Mouse (Mus musculus): ENCODE results near the gene Slc4a4. TPM values are rescaled to one million over a fixed set of nuclear protein-coding genes. Genes with fewer than 3 reads are reported as not detected.

Gene Slc4a4
- total RNA-seq (2021): 30.5 and 46.1 TPM in 2 replicates
- long read RNA-seq, full-length matches to known transcripts: 1 of 18 reads
- long read RNA-seq, partial matches to known transcripts: 7 of 18 reads
- long read RNA-seq, other reads (novel, unspliced or antisense): 10 of 18 reads

DNA sequence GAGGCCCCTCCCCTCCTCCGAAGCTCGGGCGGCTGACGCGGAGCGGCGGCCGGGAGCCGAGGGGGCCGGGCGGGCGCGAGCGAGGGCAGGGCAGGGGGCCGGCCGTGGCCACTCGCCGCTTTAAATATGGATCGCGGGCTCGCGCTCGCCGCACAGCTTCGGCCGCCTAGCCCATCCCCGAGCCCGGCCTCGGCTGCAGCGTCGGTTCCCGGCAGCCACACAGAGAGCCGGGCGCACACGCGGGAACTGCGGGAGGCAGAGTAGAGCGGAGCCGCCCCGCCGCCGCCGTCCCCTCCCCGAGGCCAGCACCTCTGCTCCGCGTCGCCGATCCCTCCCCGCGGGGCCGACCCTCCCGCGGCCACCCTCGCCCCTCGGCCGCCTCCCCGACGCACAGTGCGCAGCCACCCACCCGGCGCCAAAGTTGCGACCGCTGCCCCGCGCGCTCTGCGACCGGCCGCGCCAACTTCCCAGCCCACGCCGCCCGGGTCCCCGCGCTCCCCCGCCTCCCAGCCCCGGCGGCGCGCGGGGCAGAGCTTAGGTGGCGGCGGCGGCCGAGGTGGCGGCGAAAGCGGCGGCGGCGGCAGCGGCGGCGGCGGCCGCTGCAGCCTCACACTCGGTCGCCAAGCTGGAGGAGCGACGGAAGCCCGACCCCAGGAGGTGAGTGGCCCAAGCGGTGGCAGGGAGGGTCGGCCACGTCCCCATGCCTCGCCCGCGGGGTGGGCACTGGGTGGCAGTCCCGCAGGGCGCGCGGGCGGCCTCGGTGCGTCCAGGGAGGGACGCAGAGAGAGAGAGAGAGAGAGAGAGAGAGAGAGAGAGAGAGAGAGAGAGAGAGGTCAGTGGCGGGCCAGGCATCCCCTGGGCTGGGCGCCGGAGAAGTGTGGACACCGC lies at the start of gene Slc4a4:
TSS of gene Slc4a4 (plus strand) at position 151 of the 888 bp plus-strand sequence.
- peak; percentile 66 for DNase-seq

- DNase-seq: no peak
Observed at GRCm38 (mm10) chr5:88840080-88840798, 46.4 kb upstream of the Slc4a4 start.

DNA sequence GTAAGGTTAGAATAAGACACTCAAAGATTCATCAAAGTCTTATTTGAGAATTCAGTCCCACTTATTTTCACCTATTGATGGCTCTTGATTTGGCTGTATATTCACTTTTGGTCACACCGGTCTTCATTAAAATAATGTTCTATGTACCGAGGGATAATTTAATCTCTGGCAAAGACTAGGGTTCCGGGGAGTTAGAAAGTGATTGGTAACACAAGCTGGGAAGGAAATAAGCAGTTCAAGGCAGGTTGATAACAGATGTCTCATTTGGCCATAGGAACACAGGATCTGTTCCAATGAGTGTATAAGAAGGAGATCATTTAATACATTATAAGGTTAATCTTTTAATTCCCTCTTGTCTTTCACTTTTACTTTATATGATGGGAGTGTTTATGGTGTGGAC lies 29.3 kb upstream of the Slc4a4 start:
- DNase-seq: no peak

GRCm38 (mm10) chr5:88857801-88858200 lies 28.8 kb upstream of the Slc4a4 start:
- DNase-seq: no peak

GRCm38 (mm10) chr5:88858226-88858625 lies 28.4 kb upstream of the Slc4a4 start:
- no peak for DNase-seq

DNA sequence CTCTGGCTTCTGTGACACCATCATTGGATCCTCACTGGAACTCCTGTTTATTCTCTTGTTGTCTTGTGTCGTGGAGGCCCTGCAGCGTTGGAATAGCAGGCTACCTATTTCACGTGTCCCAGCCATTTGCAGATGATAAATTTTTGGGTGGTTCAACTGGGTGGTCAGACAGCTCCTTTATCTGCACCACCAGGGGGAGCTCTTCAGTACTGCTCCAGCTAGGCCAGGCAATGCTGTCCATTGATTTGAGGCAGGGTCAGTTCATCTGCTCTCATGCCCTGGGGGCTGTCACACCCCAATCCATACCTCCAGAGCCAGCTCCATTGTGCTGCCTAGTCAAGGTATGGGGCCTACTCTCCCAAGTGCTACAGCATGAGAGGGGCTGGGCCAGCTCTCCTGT lies 24.5 kb upstream of the Slc4a4 start:
- DNase-seq: peak; percentile 29

DNA sequence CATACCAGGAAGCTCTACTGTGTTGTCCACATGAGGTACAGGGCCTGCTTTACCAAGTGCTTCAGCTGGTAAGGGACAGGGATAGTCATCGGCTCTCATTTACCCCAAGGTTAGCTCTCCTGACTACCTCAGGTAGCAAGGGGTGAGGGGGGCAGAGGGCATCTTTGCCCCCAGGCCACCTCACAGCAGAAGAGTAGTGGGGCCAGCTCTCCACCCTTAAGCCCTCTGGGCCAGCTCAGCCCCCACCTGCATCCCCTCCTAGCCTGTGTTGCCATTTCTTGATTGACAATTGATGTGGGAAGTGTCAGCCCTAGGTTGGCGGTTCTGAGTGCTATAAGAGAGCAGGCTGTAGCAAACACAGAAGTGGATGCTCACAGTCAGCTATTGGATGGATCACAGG lies 23.8 kb upstream of the Slc4a4 start:
- DNase-seq: no peak

GRCm38 (mm10) chr5:88884101-88884500 lies 2.5 kb upstream of the Slc4a4 start:
- DNase-seq: peak; percentile 30

- DNase-seq: no peak
Observed at GRCm38 (mm10) chr5:88885503-88885902, 1.1 kb upstream of the Slc4a4 start.

- DNase-seq: no peak
Observed at GRCm38 (mm10) chr5:88885944-88886343, 674 bp upstream of the Slc4a4 start.

GRCm38 (mm10) chr5:88886349-88886667 lies 310 bp upstream of the Slc4a4 start:
- no peak for DNase-seq

DNA sequence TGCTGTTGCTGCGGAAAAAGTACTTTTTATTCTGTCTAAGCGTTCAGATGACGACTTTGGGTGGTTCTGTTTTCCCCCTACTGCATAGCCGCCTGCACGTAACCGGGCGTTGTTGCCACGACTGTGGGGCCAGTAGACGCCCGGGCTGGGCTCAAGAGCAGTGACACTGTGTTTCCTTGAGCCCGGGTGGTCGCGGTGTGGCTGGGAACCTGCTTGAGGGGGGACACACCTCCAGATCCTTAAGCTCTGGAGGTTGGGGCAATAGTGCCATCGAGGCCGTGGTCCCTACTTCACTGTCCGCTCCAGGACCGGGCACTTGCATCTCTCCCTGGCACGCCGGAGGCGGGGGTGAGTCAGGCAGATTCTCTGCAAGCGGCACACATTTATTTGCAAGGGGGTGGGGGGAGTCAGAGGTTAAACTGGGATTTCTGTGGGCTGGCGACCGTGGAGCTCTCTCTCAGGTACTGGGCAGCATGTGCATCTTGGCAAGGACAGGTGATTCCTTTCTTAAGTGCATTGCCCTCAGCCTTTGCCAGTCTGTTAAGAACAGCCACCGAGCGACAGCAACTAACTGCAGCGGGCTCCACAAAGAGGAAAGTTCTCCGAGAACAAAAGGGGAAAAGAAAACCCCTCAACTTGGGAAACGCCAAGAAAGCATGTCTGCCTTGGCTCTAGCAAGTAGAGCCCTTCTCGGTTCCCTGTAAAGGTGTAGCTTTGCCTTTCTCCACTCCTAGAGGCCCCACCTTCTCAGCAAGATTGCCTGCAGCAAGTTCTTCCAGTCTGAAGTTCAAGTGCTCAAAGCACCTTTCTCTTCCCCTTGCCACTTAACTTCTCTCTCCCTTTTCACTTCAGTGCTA lies 1.2 kb downstream of the Slc4a4 start:
- peak; percentile 29 for DNase-seq

DNA sequence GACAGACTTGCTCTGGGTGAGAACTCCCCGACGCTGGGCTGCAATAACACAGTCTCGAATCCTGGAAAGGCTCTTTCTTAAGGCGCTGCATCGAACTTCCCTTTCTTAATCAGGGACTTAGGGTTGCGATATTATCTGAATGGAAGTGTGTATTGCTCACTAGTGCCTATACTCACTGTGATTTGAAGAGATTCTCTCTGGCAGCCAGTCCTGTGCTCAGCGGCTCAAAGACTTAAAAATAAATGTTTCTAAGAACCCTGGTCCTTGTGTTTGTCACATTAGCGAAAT lies 1.7 kb downstream of the Slc4a4 start:
- DNase-seq: no peak

- DNase-seq: no peak
Observed at GRCm38 (mm10) chr5:88889326-88889725, 2.7 kb downstream of the Slc4a4 start.

- DNase-seq: no peak
Observed at GRCm38 (mm10) chr5:88890146-88890545, 3.5 kb downstream of the Slc4a4 start.

GRCm38 (mm10) chr5:88896574-88896973 lies 10.0 kb downstream of the Slc4a4 start:
- DNase-seq: no peak

DNA sequence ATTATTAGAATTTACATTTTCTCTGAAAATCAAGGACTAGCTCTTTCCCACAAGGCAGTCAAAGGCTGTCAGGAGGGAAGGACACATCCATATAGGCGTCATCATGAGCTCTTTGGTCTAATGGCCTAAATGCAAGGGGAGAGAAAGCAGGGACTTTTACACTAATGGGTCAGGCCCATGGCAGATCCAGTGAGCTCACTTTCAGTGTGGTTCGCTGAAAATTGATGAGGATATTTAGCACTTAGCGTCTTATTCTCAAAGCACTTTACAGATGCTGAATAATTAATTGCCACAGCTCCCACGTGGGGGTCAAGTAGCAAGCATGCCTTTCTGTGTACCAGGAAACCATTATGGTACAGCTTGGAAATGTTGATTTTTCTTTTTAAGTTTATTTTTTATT lies 16.5 kb downstream of the Slc4a4 start:
- no peak for DNase-seq

- no peak for DNase-seq
Observed at GRCm38 (mm10) chr5:88903526-88903925, 16.9 kb downstream of the Slc4a4 start.

GRCm38 (mm10) chr5:88904841-88905240 lies 18.2 kb downstream of the Slc4a4 start:
- DNase-seq: no peak

- DNase-seq: no peak
Observed at GRCm38 (mm10) chr5:88907615-88908014, 21.0 kb downstream of the Slc4a4 start.

DNA sequence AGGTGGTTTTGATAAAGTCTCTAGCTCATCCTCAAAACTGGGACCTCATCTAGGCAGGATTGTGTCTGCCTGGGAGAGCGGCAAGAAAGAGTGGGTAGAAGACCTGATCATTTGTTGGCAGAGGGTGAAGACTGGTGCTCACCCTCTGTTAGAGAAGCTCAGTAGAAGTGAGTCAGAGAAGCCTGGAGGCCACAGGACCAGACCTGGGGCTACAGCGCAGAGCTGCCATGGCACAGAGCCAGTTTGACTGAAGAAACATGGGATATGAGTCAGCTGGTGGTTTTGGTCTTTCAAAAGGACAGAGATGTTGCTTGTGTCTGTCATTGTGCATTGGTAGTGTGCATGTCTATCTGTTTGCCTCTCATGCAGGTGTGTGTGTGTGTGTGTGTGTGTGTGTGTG lies 26.0 kb downstream of the Slc4a4 start:
- peak; percentile 81 for DNase-seq

GRCm38 (mm10) chr5:88915082-88915481 lies 28.5 kb downstream of the Slc4a4 start:
- DNase-seq: no peak

DNA sequence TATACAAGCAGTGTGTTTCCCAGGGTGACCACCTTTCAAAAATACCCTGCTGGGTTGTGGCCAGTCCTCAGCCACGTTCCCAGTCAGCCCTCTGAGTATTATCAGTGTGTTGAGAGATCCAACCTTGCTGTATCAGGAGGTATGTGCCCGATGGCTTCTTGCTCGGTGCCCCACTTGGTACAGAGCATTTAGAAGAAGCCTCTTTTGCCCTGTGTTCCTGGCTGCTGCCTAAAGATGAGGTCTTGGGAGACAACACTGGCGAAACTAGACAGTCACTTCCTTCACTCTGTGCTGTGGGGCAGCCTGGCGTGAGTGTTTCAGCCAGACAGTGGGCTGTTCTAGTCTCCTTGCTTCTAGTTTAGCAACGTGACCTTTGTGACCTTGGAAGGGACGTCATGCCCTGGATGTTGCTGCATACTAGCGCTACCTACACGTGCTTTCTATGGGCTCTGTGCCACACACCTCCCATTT lies 29.9 kb downstream of the Slc4a4 start:
- no peak for DNase-seq

Measured in adrenal gland, postnatal 25 days (tissue).